Comparison of ENCODE assay signal across 24 mouse cellular contexts in the genomic region with DNA sequence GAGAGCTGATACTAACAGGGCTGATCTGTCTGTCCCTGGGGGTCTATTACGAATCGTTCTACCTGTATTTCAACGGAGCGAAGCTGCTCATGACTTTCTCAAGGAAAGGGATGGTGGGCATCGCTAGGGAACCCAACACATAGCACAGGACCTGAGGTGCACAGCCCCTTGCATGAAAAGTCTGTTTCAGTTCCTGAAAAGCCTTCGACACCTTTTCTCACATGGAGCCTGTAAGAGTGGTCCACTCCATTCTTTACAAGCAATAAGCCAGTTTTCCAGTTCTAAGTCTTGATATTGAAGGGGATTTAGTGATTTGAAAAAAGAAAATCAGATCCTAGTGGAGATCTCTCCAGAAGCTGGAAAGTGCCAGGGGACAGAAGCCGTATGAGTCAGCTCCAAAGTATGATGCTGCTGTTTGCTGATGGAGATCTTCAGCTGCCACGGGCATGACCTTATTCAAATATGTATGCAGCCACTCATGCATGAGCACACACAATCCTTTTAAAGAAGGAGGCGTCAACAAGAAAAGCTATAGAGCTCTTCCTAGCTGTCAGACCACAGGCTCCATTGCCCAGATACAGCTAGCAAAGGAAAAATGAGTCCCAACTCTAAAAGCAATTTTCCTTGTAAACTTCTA.
DNase-seq lines count a peak whose midpoint lies in the region; ATAC-seq lines count a peak whose summit lies in the region.
"Had no signal": no experiment of that assay in that cellular context is flagged by ENCODE, and none has a peak within 500 bp of the region (broad histone marks: within the 10 kb centered on the region; RNA-seq: fewer than 3 reads in every experiment).

No protein-coding gene starts in this region.

- peaks cover 23% of the 10 kb centered on the region for H3K4me1 ChIP-seq in midbrain, embryonic 10.5 days
- H3K4me1 ChIP-seq in midbrain, embryonic 16.5 days (ENCODE audit: control insufficient read depth, insufficient read depth, low read length) = no peaks in the 10 kb centered on the region
- H3K4me1 ChIP-seq in hindbrain, embryonic 16.5 days (ENCODE audit: control insufficient read depth, insufficient read depth, low read depth, low read length) = no peaks in the 10 kb centered on the region
- H3K4me1 ChIP-seq: embryonic facial prominence, embryonic 12.5 days; heart, embryonic 15.5 days; hindbrain, embryonic 15.5 days; intestine, embryonic 15.5 days; liver, embryonic 15.5 days had no signal

- no peaks in the 10 kb centered on the region for H3K27me3 ChIP-seq in midbrain, embryonic 10.5 days (ENCODE audit: low read depth, poor library complexity, severe bottlenecking)
- H3K27me3 ChIP-seq in midbrain, embryonic 16.5 days (ENCODE audit: control insufficient read depth, insufficient read depth, low read depth, low read length) = no peaks in the 10 kb centered on the region
- H3K27me3 ChIP-seq in hindbrain, embryonic 16.5 days (replicated peaks; ENCODE audit: control insufficient read depth, insufficient read depth, low read length) = no peaks in the 10 kb centered on the region
- H3K27me3 ChIP-seq: embryonic facial prominence, embryonic 12.5 days; forebrain, embryonic 13.5 days; heart, embryonic 15.5 days; hindbrain, embryonic 15.5 days; intestine, embryonic 15.5 days; liver, embryonic 15.5 days had no signal

- H3K9ac ChIP-seq in midbrain, embryonic 16.5 days (ENCODE audit: low read depth, low read length) = no peak overlapping the region
- no peak overlapping the region for H3K9ac ChIP-seq in hindbrain, embryonic 16.5 days (ENCODE audit: low read depth, low read length)
- H3K9ac ChIP-seq: embryonic facial prominence, embryonic 12.5 days; forebrain, embryonic 13.5 days; heart, embryonic 15.5 days; hindbrain, embryonic 15.5 days; intestine, embryonic 15.5 days; liver, embryonic 15.5 days; midbrain, embryonic 12.5 days had no signal

- no peak overlapping the region for H3K4me2 ChIP-seq in midbrain, embryonic 16.5 days (ENCODE audit: low read length)
- no peak overlapping the region for H3K4me2 ChIP-seq in hindbrain, embryonic 16.5 days (ENCODE audit: low read length)
- H3K4me2 ChIP-seq: embryonic facial prominence, embryonic 12.5 days; forebrain, embryonic 13.5 days; heart, embryonic 15.5 days; hindbrain, embryonic 15.5 days; intestine, embryonic 15.5 days; liver, embryonic 15.5 days; midbrain, embryonic 12.5 days had no signal

- DNase-seq in midbrain, embryonic 10.5 days (ENCODE audit: low spot score) = no peak
- peak; percentile 51 for DNase-seq in A20 (ENCODE audit: low read depth, low spot score)
- peak; percentile 38 for DNase-seq in MN1 (ENCODE audit: low spot score)
- DNase-seq in retina, embryonic 14.5 days (ENCODE audit: low spot score) = peak; percentile 58
- DNase-seq in ovary, postnatal 36 days (ENCODE audit: low spot score) = no peak
- DNase-seq: adrenal gland, postnatal 36 days; cerebellum, adult 9-11 months; heart, postnatal 4 days; kidney, adult 8-10 months; kidney, postnatal 10 days; liver; thymus, adult 2 months had no signal

- 79% methylated on average over 9 of the region's 9 CpGs for WGBS in midbrain, embryonic 10.5 days
- WGBS in midbrain, embryonic 16.5 days = 72% methylated on average over 9 of the region's 9 CpGs
- 78% methylated on average over 9 of the region's 9 CpGs for WGBS in hindbrain, embryonic 16.5 days

- H3K36me3 ChIP-seq in midbrain, embryonic 10.5 days = no peaks in the 10 kb centered on the region
- no peaks in the 10 kb centered on the region for H3K36me3 ChIP-seq in midbrain, embryonic 16.5 days (ENCODE audit: control insufficient read depth, insufficient read depth, low read length)
- no peaks in the 10 kb centered on the region for H3K36me3 ChIP-seq in hindbrain, embryonic 16.5 days (ENCODE audit: control insufficient read depth, insufficient read depth, low read length)
- H3K36me3 ChIP-seq: embryonic facial prominence, embryonic 12.5 days; G1E; heart, embryonic 15.5 days; hindbrain, embryonic 15.5 days; intestine, embryonic 15.5 days; limb, embryonic 10.5 days; liver, embryonic 15.5 days; midbrain, embryonic 12.5 days had no signal

- no peak for ATAC-seq in midbrain, embryonic 16.5 days
- ATAC-seq in hindbrain, embryonic 16.5 days = no peak
- ATAC-seq: forebrain, embryonic 13.5 days; intestine, embryonic 15.5 days had no signal

- H3K4me3 ChIP-seq in midbrain, embryonic 10.5 days = no peak overlapping the region
- H3K4me3 ChIP-seq in midbrain, embryonic 16.5 days (ENCODE audit: low read depth, low read length) = no peak overlapping the region
- no peak overlapping the region for H3K4me3 ChIP-seq in hindbrain, embryonic 16.5 days (ENCODE audit: low read length)
- H3K4me3 ChIP-seq: embryonic facial prominence, embryonic 12.5 days; erythroblast, embryonic 14.5 days; forebrain, embryonic 13.5 days; heart, embryonic 15.5 days; hindbrain, embryonic 15.5 days; intestine, embryonic 15.5 days; limb, embryonic 10.5 days; liver, embryonic 15.5 days; midbrain, embryonic 12.5 days had no signal

- 0 out of 2 replicates have a peak overlapping the region, but pooled peaks have one; percentile 52 for H3K27ac ChIP-seq in midbrain, embryonic 10.5 days (replicated peaks)
- H3K27ac ChIP-seq in midbrain, embryonic 16.5 days (ENCODE audit: low read length) = no peak overlapping the region
- no peak overlapping the region for H3K27ac ChIP-seq in hindbrain, embryonic 16.5 days (ENCODE audit: low read depth, low read length)
- H3K27ac ChIP-seq: embryonic facial prominence, embryonic 12.5 days; forebrain, embryonic 13.5 days; heart, embryonic 15.5 days; hindbrain, embryonic 15.5 days; intestine, embryonic 15.5 days; limb, embryonic 10.5 days; liver, embryonic 15.5 days; midbrain, embryonic 12.5 days had no signal

- no peaks in the 10 kb centered on the region for H3K9me3 ChIP-seq in midbrain, embryonic 10.5 days (replicated peaks)
- no peaks in the 10 kb centered on the region for H3K9me3 ChIP-seq in midbrain, embryonic 16.5 days (replicated peaks; ENCODE audit: control insufficient read depth, low read length, poor library complexity, severe bottlenecking)
- no peaks in the 10 kb centered on the region for H3K9me3 ChIP-seq in hindbrain, embryonic 16.5 days (ENCODE audit: control insufficient read depth, low read length)
- H3K9me3 ChIP-seq: embryonic facial prominence, embryonic 12.5 days; forebrain, embryonic 13.5 days; heart, embryonic 15.5 days; hindbrain, embryonic 15.5 days; intestine, embryonic 15.5 days; limb, embryonic 10.5 days; liver, embryonic 15.5 days; midbrain, embryonic 12.5 days had no signal

Comparison
In these comparisons a context has a peak if more than half of its experiments do, and no peak if none do; other contexts are left out.
1. DNase-seq: peak in A20 (single experiment), MN1 (single experiment) and retina, embryonic 14.5 days (single experiment); none in midbrain, embryonic 10.5 days (single experiment) and ovary, postnatal 36 days (single experiment).